Mouse (Mus musculus): ENCODE data around the gene Aldh4a1. TPM values are rescaled to one million over a fixed set of nuclear protein-coding genes. Genes with fewer than 3 reads are reported as not detected.

The Aldh4a1 gene
- 12.9 and 14.7 TPM in 2 replicates for polyA plus RNA-seq (2015; fragmentation: Nextera tagmentation; extraction: Ambion mirVana)

- ATAC-seq (ENCODE audit: low FRiP score, low TSS enrichment) (peak; percentile 99), DNase-seq (ENCODE audit: low spot score) (peak; percentile 92)
- no peaks in the 10 kb centered on the region for H3K27me3 ChIP-seq (ENCODE audit: control insufficient read depth, insufficient read depth, low read length)
- no peaks in the 10 kb centered on the region for H3K9me3 ChIP-seq (ENCODE audit: control insufficient read depth, low read length)
- peak within 1 kb of the TSS; percentile 70 for H3K4me3 ChIP-seq (ENCODE audit: low read depth, low read length)
- H3K27ac ChIP-seq (replicated peaks): peak within 1 kb of the TSS; percentile 88
- 0 out of 2 replicates have a peak, but pooled peaks cover 2% of the 10 kb centered on the region for H3K4me1 ChIP-seq (replicated peaks; ENCODE audit: control insufficient read depth, insufficient read depth)
- peak; percentile 83 for TF ChIP-seq EP300 (optimal IDR thresholded peaks at IDR 0.05)
- TF ChIP-seq CTCF (IDR thresholded peaks at IDR 0.05; ENCODE audit: low read depth): no peak; the same call in 1 of the 2 replicates
- WGBS: 0% methylated on average over 37 of the region's 38 CpGs
- H3K4me2 ChIP-seq (replicated peaks; ENCODE audit: low read depth): peak within 1 kb of the TSS; percentile 98
- H3K9ac ChIP-seq (ENCODE audit: low read length): peak within 1 kb of the TSS; percentile 73
- H3K36me3 ChIP-seq (ENCODE audit: control insufficient read depth, insufficient read depth, low read length): 0 out of 2 replicates have a peak, but pooled peaks cover 2% of the 10 kb centered on the region
Measured at GRCm38 (mm10) chr4:139622373-139623282, at the start of gene Aldh4a1. Aldh4a1 (plus strand) TSS chr4:139622866.

GRCm38 (mm10) chr4:139572928-139573512 is 49.6 kb upstream of the Aldh4a1 start:
- no peaks in the 10 kb centered on the region for H3K27me3 ChIP-seq (ENCODE audit: control insufficient read depth, insufficient read depth, low read length)
- H3K9me3 ChIP-seq (ENCODE audit: control insufficient read depth, low read length): no peaks in the 10 kb centered on the region
- H3K4me1 ChIP-seq (replicated peaks; ENCODE audit: control insufficient read depth, insufficient read depth): peaks cover 3% of the 10 kb centered on the region
- TF ChIP-seq EP300 (optimal IDR thresholded peaks at IDR 0.05) (no peak), CTCF (IDR thresholded peaks at IDR 0.05; ENCODE audit: low read depth) (no peak)
- 80% methylated on average over 12 of the region's 12 CpGs for WGBS
- ATAC-seq (ENCODE audit: low FRiP score, low TSS enrichment) (no peak), DNase-seq (ENCODE audit: low spot score) (no peak)
- H3K4me2 ChIP-seq (replicated peaks; ENCODE audit: low read depth): no peak overlapping the region
- H3K36me3 ChIP-seq (ENCODE audit: control insufficient read depth, insufficient read depth, low read length): no peaks in the 10 kb centered on the region
- no peak overlapping the region for H3K4me3 ChIP-seq (ENCODE audit: low read depth, low read length)
- no peak overlapping the region for H3K9ac ChIP-seq (ENCODE audit: low read length)
- no peak overlapping the region for H3K27ac ChIP-seq (replicated peaks)

- Histone ChIP-seq H3K4me1 (replicated peaks; ENCODE audit: control insufficient read depth, insufficient read depth) (peaks cover 3% of the 10 kb centered on the region), H3K9me3 (ENCODE audit: control insufficient read depth, low read length) (no peaks in the 10 kb centered on the region), H3K9ac (ENCODE audit: low read length) (peak overlapping the region; percentile 87), H3K4me2 (replicated peaks; ENCODE audit: low read depth) (peak overlapping the region; percentile 95), H3K27ac (replicated peaks) (peak overlapping the region; percentile 93), H3K36me3 (ENCODE audit: control insufficient read depth, insufficient read depth, low read length) (no peaks in the 10 kb centered on the region), H3K4me3 (ENCODE audit: low read depth, low read length) (peak overlapping the region; percentile 88), H3K27me3 (ENCODE audit: control insufficient read depth, insufficient read depth, low read length) (no peaks in the 10 kb centered on the region)
- WGBS: under 1% methylated on average over 39 of the region's 52 CpGs
- DNase-seq (ENCODE audit: low spot score) (peak; percentile 100), ATAC-seq (ENCODE audit: low FRiP score, low TSS enrichment) (peak; percentile 97)
- TF ChIP-seq CTCF (IDR thresholded peaks at IDR 0.05; ENCODE audit: low read depth): peak; percentile 82
- no peak for TF ChIP-seq EP300 (optimal IDR thresholded peaks at IDR 0.05)
Measured at GRCm38 (mm10) chr4:139574156-139574798, 48.4 kb upstream of the Aldh4a1 start.

- H3K4me1 ChIP-seq (replicated peaks; ENCODE audit: control insufficient read depth, insufficient read depth): peaks cover 11% of the 10 kb centered on the region
Measured at GRCm38 (mm10) chr4:139574799-139575672, 47.6 kb upstream of the Aldh4a1 start.

GRCm38 (mm10) chr4:139575673-139576003 is 47.0 kb upstream of the Aldh4a1 start:
- DNase-seq (ENCODE audit: low spot score) (no peak), ATAC-seq (ENCODE audit: low FRiP score, low TSS enrichment) (no peak)
- no peaks in the 10 kb centered on the region for H3K36me3 ChIP-seq (ENCODE audit: control insufficient read depth, insufficient read depth, low read length)
- peak overlapping the region; percentile 88 for H3K4me3 ChIP-seq (ENCODE audit: low read depth, low read length)
- no peaks in the 10 kb centered on the region for H3K9me3 ChIP-seq (ENCODE audit: control insufficient read depth, low read length)
- no peaks in the 10 kb centered on the region for H3K27me3 ChIP-seq (ENCODE audit: control insufficient read depth, insufficient read depth, low read length)
- peak overlapping the region; percentile 95 for H3K4me2 ChIP-seq (replicated peaks; ENCODE audit: low read depth)
- WGBS: 8% methylated on average over 14 of the region's 14 CpGs
- H3K27ac ChIP-seq (replicated peaks): no peak overlapping the region
- TF ChIP-seq EP300 (optimal IDR thresholded peaks at IDR 0.05): no peak
- peaks cover 14% of the 10 kb centered on the region for H3K4me1 ChIP-seq (replicated peaks; ENCODE audit: control insufficient read depth, insufficient read depth)
- peak overlapping the region; percentile 87 for H3K9ac ChIP-seq (ENCODE audit: low read length)

More at GRCm38 (mm10) chr4:139574799-139575672, 47.6 kb upstream of the Aldh4a1 start:
- TF ChIP-seq EP300 (optimal IDR thresholded peaks at IDR 0.05) (no peak), CTCF (IDR thresholded peaks at IDR 0.05; ENCODE audit: low read depth) (peak; percentile 22; the same call in 1 of the 2 replicates)
- no peaks in the 10 kb centered on the region for H3K27me3 ChIP-seq (ENCODE audit: control insufficient read depth, insufficient read depth, low read length)
- H3K9me3 ChIP-seq (ENCODE audit: control insufficient read depth, low read length): no peaks in the 10 kb centered on the region
- H3K4me2 ChIP-seq (replicated peaks; ENCODE audit: low read depth): peak overlapping the region; percentile 95
- whole genome bisulfite sequencing: under 1% methylated on average over 74 of the region's 111 CpGs
- ATAC-seq (ENCODE audit: low FRiP score, low TSS enrichment): peak; percentile 55
- DNase-seq (ENCODE audit: low spot score): peak; percentile 61
- peak overlapping the region; percentile 88 for H3K4me3 ChIP-seq (ENCODE audit: low read depth, low read length)
- no peaks in the 10 kb centered on the region for H3K36me3 ChIP-seq (ENCODE audit: control insufficient read depth, insufficient read depth, low read length)
- H3K9ac ChIP-seq (ENCODE audit: low read length): peak overlapping the region; percentile 87
- H3K27ac ChIP-seq (replicated peaks): peak overlapping the region; percentile 93
